Mouse (Mus musculus) lung, postnatal 10 days (tissue): ENCODE measurements around the gene Plppr5.
A peak's percentile ranks its signal among the peaks of the same experiment; 100 is the strongest.

Source experiments
- DNase-seq: peaks from one replicate; pipeline ENCODE4 v3.0.0; 2021

The Plppr5 gene

GRCm38 (mm10) chr3:117574529-117575252 is at the start of gene Plppr5:
Gene Plppr5 (plus strand): TSS chr3:117574836.
- peak; percentile 57 for DNase-seq

- no peak for DNase-seq
Observed at GRCm38 (mm10) chr3:117549899-117550298, 24.7 kb upstream of the Plppr5 start.

GRCm38 (mm10) chr3:117550526-117550925 is 24.1 kb upstream of the Plppr5 start:
- DNase-seq, result no peak

GRCm38 (mm10) chr3:117556972-117557371 is 17.7 kb upstream of the Plppr5 start:
- DNase-seq, result no peak

GRCm38 (mm10) chr3:117575253-117575927 is 754 bp downstream of the Plppr5 start:
- DNase-seq, result peak; percentile 20

- DNase-seq, result no peak
Observed at GRCm38 (mm10) chr3:117575928-117576254, 1.3 kb downstream of the Plppr5 start.

GRCm38 (mm10) chr3:117577349-117577748 is 2.7 kb downstream of the Plppr5 start:
- peak; percentile 63 for DNase-seq

- DNase-seq, result no peak
Observed at GRCm38 (mm10) chr3:117582628-117583027, 8.0 kb downstream of the Plppr5 start.

- no peak for DNase-seq
Observed at GRCm38 (mm10) chr3:117602404-117602803, 27.8 kb downstream of the Plppr5 start.

- no peak for DNase-seq
Observed at GRCm38 (mm10) chr3:117603458-117603857, 28.8 kb downstream of the Plppr5 start.

- no peak for DNase-seq
Observed at GRCm38 (mm10) chr3:117606383-117606782, 31.7 kb downstream of the Plppr5 start.

- DNase-seq, result no peak
Observed at GRCm38 (mm10) chr3:117611453-117611852, 36.8 kb downstream of the Plppr5 start.

- no peak for DNase-seq
Observed at GRCm38 (mm10) chr3:117614856-117615255, 40.2 kb downstream of the Plppr5 start.

GRCm38 (mm10) chr3:117625257-117626001 is 50.8 kb downstream of the Plppr5 start:
- no peak for DNase-seq

GRCm38 (mm10) chr3:117628799-117629198 is 54.2 kb downstream of the Plppr5 start:
- DNase-seq, result no peak

- no peak for DNase-seq
Observed at GRCm38 (mm10) chr3:117630332-117630731, 55.7 kb downstream of the Plppr5 start.

GRCm38 (mm10) chr3:117648612-117649011 is 74.0 kb downstream of the Plppr5 start:
- DNase-seq, result no peak

- DNase-seq, result no peak
Observed at GRCm38 (mm10) chr3:117664316-117664715, 89.7 kb downstream of the Plppr5 start.

- DNase-seq, result no peak
Observed at GRCm38 (mm10) chr3:117679189-117679588, 104.6 kb downstream of the Plppr5 start.

- no peak for DNase-seq
Observed at GRCm38 (mm10) chr3:117684640-117685039, 110.0 kb downstream of the Plppr5 start.

- DNase-seq, result no peak
Observed at GRCm38 (mm10) chr3:117686036-117686435, 111.4 kb downstream of the Plppr5 start.

- DNase-seq, result no peak
Observed at GRCm38 (mm10) chr3:117686648-117687047, 112.0 kb downstream of the Plppr5 start.

GRCm38 (mm10) chr3:117694736-117695135 is 120.1 kb downstream of the Plppr5 start:
- DNase-seq, result no peak

GRCm38 (mm10) chr3:117696350-117696749 is 121.7 kb downstream of the Plppr5 start:
- no peak for DNase-seq
